Mouse (Mus musculus) embryonic facial prominence, embryonic 12.5 days (tissue): ENCODE data around the gene Pon2. TPM values are rescaled to one million over a fixed set of nuclear protein-coding genes. Genes with fewer than 3 reads are reported as not detected.

Experiments used
- polyA plus RNA-seq: library from polyadenylated mRNA; unstranded; fragments of >200 nt; fragmentation: Nextera tagmentation; extraction: Ambion mirVana; gene quantifications from 2 replicates; pipeline ENCODE4 v1.2.1, GENCODE M21; 2016

Gene Pon2
- polyA plus RNA-seq, 1 experiment from 2014 or later, result 24.4 TPM

Other genes with a start within 250 kb of the Pon2 start
- 0.27 TPM in 1 of 2 replicates, not detected in the other for gene Pon1, start 104.5 kb downstream of the Pon2 start, polyA plus RNA-seq
- 6.5 and 6.6 TPM in 2 replicates for gene Pon3, start 42.2 kb downstream of the Pon2 start, polyA plus RNA-seq
- 60.3 and 66.7 TPM in 2 replicates for gene Asb4, start 84.9 kb upstream of the Pon2 start, polyA plus RNA-seq
- 0.69 and 1.0 TPM in 2 replicates for gene Pdk4, start 197.9 kb upstream of the Pon2 start, polyA plus RNA-seq